Mouse (Mus musculus) stomach, adult 2 months (tissue): Measurements from ENCODE around the gene Pkd2l1. TPM values are rescaled to one million over a fixed set of nuclear protein-coding genes. Genes with fewer than 3 reads are reported as not detected.

Experiments
- polyA plus RNA-seq: library from polyadenylated mRNA; depleted of rRNA; stranded (reverse); fragments of >200 nt; gene quantifications from 2 replicates; pipeline ENCODE4 v1.2.3, GENCODE M21; 2012; rRNA removed

The Pkd2l1 gene
- not detected in 2 replicates for polyA plus RNA-seq

DNA sequence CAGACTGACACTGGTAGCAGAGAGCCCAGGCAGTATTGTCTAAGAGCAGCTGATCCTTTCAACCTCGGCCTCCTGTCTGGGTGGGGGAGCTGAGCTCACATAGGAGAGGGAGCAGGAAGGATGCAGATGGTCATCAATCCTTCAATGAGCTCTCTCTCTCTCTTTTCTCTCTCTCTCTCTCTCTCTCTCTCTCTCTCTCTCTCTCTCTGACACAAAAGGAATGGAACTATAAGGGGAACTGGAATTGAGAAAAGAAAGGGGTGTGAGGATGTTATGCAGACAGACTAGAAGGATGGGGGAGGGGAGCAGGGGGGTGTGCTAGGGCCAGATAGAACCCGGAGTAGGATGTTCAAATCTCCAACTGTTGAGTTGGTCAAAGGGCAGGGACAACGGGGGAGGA, at the start of gene Pkd2l1:
TSS of gene Pkd2l1 (minus strand) at position 101 of the 400 bp plus-strand sequence.

DNA sequence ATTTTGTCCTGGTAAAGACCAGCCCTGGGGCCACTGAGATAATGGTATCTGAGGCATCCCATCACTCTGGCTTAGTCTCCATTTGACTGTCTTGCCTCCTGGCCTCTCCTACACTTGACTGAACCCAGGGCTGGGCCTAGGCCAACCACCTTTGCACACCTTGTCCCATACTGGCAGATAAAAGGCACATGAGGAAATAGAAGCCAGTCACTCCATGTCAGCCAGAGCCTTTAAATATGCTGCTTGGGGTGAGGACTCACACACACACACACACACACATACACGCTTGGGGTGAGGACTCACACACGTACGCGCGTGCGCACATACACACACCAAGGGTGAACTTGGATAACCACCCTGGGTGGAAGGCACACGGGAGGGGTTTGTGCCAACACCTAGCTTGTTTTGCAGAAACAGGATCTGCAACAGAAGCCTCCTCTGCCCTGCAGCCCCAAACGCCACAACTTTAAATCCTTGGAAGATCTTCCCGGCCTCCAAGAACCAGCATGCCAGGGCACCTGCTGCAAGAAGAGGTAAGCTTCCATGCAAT, 10.8 kb upstream of the Pkd2l1 start, which contains the start of gene Scd3:
TSS of gene Scd3 (plus strand) at position 255 of the 550 bp plus-strand sequence.

DNA sequence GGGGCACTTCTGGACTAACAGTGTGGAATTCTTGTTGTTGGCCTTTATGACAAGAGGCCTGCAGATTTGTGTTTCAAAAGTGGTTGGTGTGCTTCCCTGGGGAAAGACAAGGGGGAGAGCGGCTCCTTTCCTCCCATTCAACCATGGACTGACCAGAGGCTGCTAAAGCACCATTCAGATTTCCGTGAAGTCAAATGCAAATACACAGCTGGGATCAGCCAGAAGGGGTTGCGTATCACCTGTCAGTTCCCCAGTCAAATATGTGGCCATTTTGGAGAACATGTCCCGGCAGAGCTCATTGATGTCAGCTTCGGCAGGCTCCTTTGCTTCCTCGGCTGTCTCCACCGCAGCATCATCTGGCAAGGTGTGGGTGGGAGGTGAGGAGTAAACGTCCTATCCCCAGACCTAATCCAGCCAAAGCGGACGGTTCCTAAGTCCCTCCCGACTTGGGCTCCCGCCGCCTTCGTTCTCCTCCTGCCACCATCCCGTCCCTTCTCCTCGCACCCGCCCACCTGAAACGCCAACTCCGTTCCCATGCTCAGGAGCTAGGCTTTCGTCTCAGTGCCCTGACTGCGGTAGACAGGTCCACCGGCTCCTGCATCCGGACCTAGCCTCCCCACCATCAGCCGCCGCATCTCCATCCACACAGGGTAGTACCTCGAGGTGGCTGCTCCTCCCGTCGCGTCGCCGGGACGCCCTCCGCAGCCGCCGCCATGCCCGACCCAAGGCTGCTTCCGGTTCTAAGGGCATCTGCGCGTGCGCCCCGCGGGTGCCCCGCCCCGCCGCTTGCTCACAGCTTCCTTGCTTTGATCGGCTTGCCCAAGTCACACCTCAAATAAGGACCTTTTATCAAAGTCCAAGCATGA, 46.3 kb downstream of the Pkd2l1 start, which contains the start of gene Bloc1s2:
TSS of gene Bloc1s2 (minus strand) at position 745 of the 866 bp plus-strand sequence.

GRCm38 (mm10) chr19:44135072-44135959, 56.9 kb downstream of the Pkd2l1 start, which contains the start of gene Cwf19l1:
TSS of gene Cwf19l1 (minus strand) at chr19:44135876.

GRCm38 (mm10) chr19:44106831-44107660, 85.2 kb downstream of the Pkd2l1 start, which contains the start of gene Chuk:
TSS of gene Chuk (minus strand) at chr19:44107480.

Other genes with a start within 250 kb of the Pkd2l1 start
- 19.5 and 21.7 TPM in 2 replicates for gene Cpn1, start 205.9 kb downstream of the Pkd2l1 start, polyA plus RNA-seq
- gene Cyp2c23, start 163.2 kb downstream of the Pkd2l1 start, polyA plus RNA-seq = 1.5 and 1.7 TPM in 2 replicates
- 3.8 and 6.4 TPM in 2 replicates for gene Erlin1, start 122.7 kb downstream of the Pkd2l1 start, polyA plus RNA-seq
- gene Chuk, start 85.0 kb downstream of the Pkd2l1 start, polyA plus RNA-seq = 1.8 and 3.3 TPM in 2 replicates
- 0.34 and 1.0 TPM in 2 replicates for gene Cwf19l1, start 56.6 kb downstream of the Pkd2l1 start, polyA plus RNA-seq
- 5.2 and 5.8 TPM in 2 replicates for gene Bloc1s2, start 46.0 kb downstream of the Pkd2l1 start, polyA plus RNA-seq
- gene Scd3, start 10.8 kb upstream of the Pkd2l1 start, polyA plus RNA-seq = not detected in 2 replicates
- 22.3 and 24.2 TPM in 2 replicates for gene Scd2, start 101.2 kb upstream of the Pkd2l1 start, polyA plus RNA-seq
- 0.05 TPM in 1 of 2 replicates, not detected in the other for gene Scd4, start 140.7 kb upstream of the Pkd2l1 start, polyA plus RNA-seq
- 12.3 and 53.6 TPM in 2 replicates for gene Scd1, start 215.4 kb upstream of the Pkd2l1 start, polyA plus RNA-seq